Mouse (Mus musculus): ENCODE data around the gene Card10.

GRCm38 (mm10) chr15:78802776-78803391, at the start of gene Card10:
- TF ChIP-seq CTCF (IDR thresholded peaks at IDR 0.05) (peak; percentile 19; the same call in 1 of the 2 replicates), EP300 (IDR thresholded peaks at IDR 0.05; ENCODE audit: insufficient read depth, low read depth, low read length) (no peak), POLR2A (IDR thresholded peaks at IDR 0.05; ENCODE audit: insufficient read depth, low read depth, low read length) (peak; percentile 83)

Data from heart, adult 2 months (tissue).